Mouse (Mus musculus) liver, postnatal 0 days (tissue): ENCODE measurements around the gene Wdr5b. TPM values are rescaled to one million over a fixed set of nuclear protein-coding genes. Genes with fewer than 3 reads are reported as not detected.

Experiments used
- ATAC-seq: fragments of 200-750 bp; cut with Nextera tagmentation; 2 replicates; pipeline ENCODE4 v1.8.0; 2017; ENCODE audit warnings: mild to moderate bottlenecking, moderate library complexity
- DNase-seq: peaks from one replicate; pipeline ENCODE4 v3.0.0-alpha.2; 2016
- H3K27ac ChIP-seq: fragments of 300-500 bp; sonication (generic); 2 replicates; pipeline ENCODE4 v1.5.1; 2014; ENCODE audit warnings: antibody characterized with exemption, moderate library complexity, mild to moderate bottlenecking, low read depth
- H3K27me3 ChIP-seq: fragments of 300-500 bp; sonication (generic); 2 replicates; pipeline ENCODE4 v1.6.1; 2014; ENCODE audit warnings: low read length, control low read depth, mixed read lengths; ENCODE audit not compliant: insufficient read depth
- H3K36me3 ChIP-seq: fragments of 300-500 bp; sonication (generic); replicated peaks from 2 replicates; pipeline ENCODE4 v1.6.1; 2014; ENCODE audit warnings: mild to moderate bottlenecking, control low read depth, low read length, moderate library complexity, mixed read lengths; ENCODE audit not compliant: insufficient read depth
- H3K4me1 ChIP-seq: fragments of 300-500 bp; sonication (generic); 2 replicates; pipeline ENCODE4 v1.6.1; 2014; ENCODE audit warnings: antibody characterized with exemption, mild to moderate bottlenecking, control low read depth; ENCODE audit not compliant: insufficient read depth
- H3K4me2 ChIP-seq: fragments of 300-500 bp; sonication (generic); 2 replicates; pipeline ENCODE4 v1.6.1; 2014; ENCODE audit warnings: low read depth, mild to moderate bottlenecking, low read length, moderate library complexity, mixed read lengths
- H3K4me3 ChIP-seq: fragments of 300-500 bp; sonication (generic); 2 replicates; pipeline ENCODE4 v1.5.1; 2014; ENCODE audit warnings: low read depth, low read length
- H3K9ac ChIP-seq: fragments of 300-500 bp; sonication (generic); replicated peaks from 2 replicates; pipeline ENCODE4 v1.6.1; 2014; ENCODE audit warnings: mild to moderate bottlenecking, moderate library complexity
- H3K9me3 ChIP-seq: fragments of 300-500 bp; sonication (generic); 2 replicates; pipeline ENCODE4 v1.6.1; 2016; ENCODE audit warnings: mild to moderate bottlenecking, control low read depth, low read length, mixed read lengths
- CTCF ChIP-seq: sonication (generic); IDR thresholded peaks from 2 replicates; pipeline ENCODE4 v1.5.1; 2016; ENCODE audit warnings: antibody characterized with exemption, low read depth
- EP300 ChIP-seq: IDR thresholded peaks from 2 replicates; pipeline ENCODE4 v1.6.1; 2016; ENCODE audit warnings: antibody characterized with exemption, low read depth, mild to moderate bottlenecking
- WGBS: fragments of 180-500 bp; shearing (Covaris S2); extraction: QIAGEN DNeasy Blood & Tissue Kit; methylation state at CpG from one replicate; pipeline ENCODE4 v1.1.7; 2014; ENCODE audit not compliant: insufficient replicate concordance; 5-methylcytosine and 5-hydroxymethylcytosine counted together
- polyA plus RNA-seq: library from polyadenylated mRNA; unstranded; fragments of >200 nt; fragmentation: Nextera tagmentation; extraction: Ambion mirVana; gene quantifications from 2 replicates; pipeline ENCODE4 v1.2.1, GENCODE M21; 2015

Wdr5b gene
- polyA plus RNA-seq, 1 experiment from 2014 or later = 2.2 TPM

- DNase-seq (no peak), ATAC-seq (no peak)
- TF ChIP-seq CTCF = no peak
- no peak for TF ChIP-seq EP300
- WGBS = 85% methylated on average over 3 of the region's 3 CpGs
- no peak overlapping the region for H3K4me2 ChIP-seq
- H3K27ac ChIP-seq = no peak overlapping the region
- H3K9me3 ChIP-seq = no peaks in the 10 kb centered on the region
- no peaks in the 10 kb centered on the region for H3K27me3 ChIP-seq
- no peak overlapping the region for H3K4me3 ChIP-seq
- no peak overlapping the region for H3K9ac ChIP-seq
- H3K4me1 ChIP-seq = 0 out of 2 replicates have a peak, but pooled peaks cover 2% of the 10 kb centered on the region
- no peaks in the 10 kb centered on the region for H3K36me3 ChIP-seq
These were observed 33.8 kb downstream of the Wdr5b start for GRCm38 (mm10) chr16:36074772-36075171.

GRCm38 (mm10) chr16:36079916-36080315 lies 38.9 kb downstream of the Wdr5b start:
- ATAC-seq (no peak), DNase-seq (no peak)
- Histone ChIP-seq H3K9me3 (no peaks in the 10 kb centered on the region), H3K27ac (no peak overlapping the region), H3K27me3 (no peaks in the 10 kb centered on the region), H3K4me2 (no peak overlapping the region), H3K4me3 (no peak overlapping the region), H3K4me1 (no peaks in the 10 kb centered on the region), H3K36me3 (peaks cover 14% of the 10 kb centered on the region), H3K9ac (no peak overlapping the region)
- TF ChIP-seq CTCF = no peak
- no peak for TF ChIP-seq EP300
- WGBS = 87% methylated on average over 3 of the region's 3 CpGs

- Histone ChIP-seq H3K27me3 (no peaks in the 10 kb centered on the region), H3K36me3 (peaks cover 28% of the 10 kb centered on the region), H3K9me3 (no peaks in the 10 kb centered on the region), H3K9ac (no peak overlapping the region), H3K4me1 (peaks cover 17% of the 10 kb centered on the region), H3K4me3 (no peak overlapping the region), H3K27ac (peak overlapping the region; percentile 93), H3K4me2 (no peak overlapping the region)
- TF ChIP-seq CTCF = no peak
- peak; percentile 65; the same call in 1 of the 2 replicates for TF ChIP-seq EP300
- peak; percentile 98 for ATAC-seq
- DNase-seq = peak; percentile 49
- 50% methylated on average over 4 of the region's 4 CpGs for WGBS
These were observed 46.9 kb downstream of the Wdr5b start for GRCm38 (mm10) chr16:36087846-36088245.

- 83% methylated on average over 7 of the region's 7 CpGs for WGBS
- ATAC-seq (no peak), DNase-seq (no peak)
- Histone ChIP-seq H3K9me3 (no peaks in the 10 kb centered on the region), H3K4me2 (no peak overlapping the region), H3K4me1 (peaks cover 17% of the 10 kb centered on the region), H3K9ac (no peak overlapping the region), H3K36me3 (peaks cover 18% of the 10 kb centered on the region; the same call in 1 of the 2 replicates), H3K27ac (0 out of 2 replicates have a peak overlapping the region, but pooled peaks have one; percentile 24), H3K4me3 (no peak overlapping the region), H3K27me3 (no peaks in the 10 kb centered on the region)
- TF ChIP-seq CTCF (no peak), EP300 (no peak)
These were observed 48.1 kb downstream of the Wdr5b start for GRCm38 (mm10) chr16:36089065-36089464.

GRCm38 (mm10) chr16:36089850-36090616 lies 49.0 kb downstream of the Wdr5b start:
- H3K4me2 ChIP-seq = peak overlapping the region; percentile 22; the same call in 1 of the 2 replicates
- H3K4me3 ChIP-seq = no peak overlapping the region
- no peaks in the 10 kb centered on the region for H3K9me3 ChIP-seq
- no peak for DNase-seq
- WGBS = 60% methylated on average over 8 of the region's 8 CpGs
- no peaks in the 10 kb centered on the region for H3K27me3 ChIP-seq
- ATAC-seq = no peak
- TF ChIP-seq EP300 (no peak), CTCF (peak; percentile 47)
- H3K4me1 ChIP-seq = peaks cover 17% of the 10 kb centered on the region
- H3K36me3 ChIP-seq = peaks cover 17% of the 10 kb centered on the region; the same call in 1 of the 2 replicates
- no peak overlapping the region for H3K9ac ChIP-seq
- H3K27ac ChIP-seq = 0 out of 2 replicates have a peak overlapping the region, but pooled peaks have one; percentile 24

GRCm38 (mm10) chr16:36090785-36091509 lies 50.0 kb downstream of the Wdr5b start:
- no peak for ATAC-seq
- 88% methylated on average over 11 of the region's 11 CpGs for WGBS
- Histone ChIP-seq H3K9me3 (no peaks in the 10 kb centered on the region), H3K4me3 (no peak overlapping the region), H3K27me3 (no peaks in the 10 kb centered on the region), H3K9ac (no peak overlapping the region), H3K36me3 (peaks cover 17% of the 10 kb centered on the region; the same call in 1 of the 2 replicates), H3K4me2 (no peak overlapping the region), H3K4me1 (peaks cover 17% of the 10 kb centered on the region), H3K27ac (no peak overlapping the region)
- TF ChIP-seq EP300 (no peak), CTCF (no peak)
- DNase-seq = no peak

Other genes starting within 250 kb of the Wdr5b start
- gene Parp14, start 169.6 kb upstream of the Wdr5b start, polyA plus RNA-seq = 2.1 and 2.3 TPM in 2 replicates
- gene Parp9, start 102.7 kb upstream of the Wdr5b start, polyA plus RNA-seq = 21.8 and 23.4 TPM in 2 replicates
- gene Dtx3l, start 102.0 kb upstream of the Wdr5b start, polyA plus RNA-seq = 15.8 and 16.3 TPM in 2 replicates
- gene Kpna1, start 62.4 kb upstream of the Wdr5b start, polyA plus RNA-seq = 14.8 and 17.6 TPM in 2 replicates
- gene Fam162a, start 30.4 kb downstream of the Wdr5b start, polyA plus RNA-seq = 176 and 193 TPM in 2 replicates
- gene Ccdc58, start 30.5 kb downstream of the Wdr5b start, polyA plus RNA-seq = 54.6 and 58.9 TPM in 2 replicates
- gene Csta1, start 90.1 kb downstream of the Wdr5b start, polyA plus RNA-seq = not detected in 2 replicates
- gene Stfa2l1, start 115.6 kb downstream of the Wdr5b start, polyA plus RNA-seq = 245 and 249 TPM in 2 replicates
- gene Gm5483, start 143.0 kb downstream of the Wdr5b start, polyA plus RNA-seq = 589 and 613 TPM in 2 replicates
- 9.4 and 11.8 TPM in 2 replicates for gene Gm5416, start 169.2 kb downstream of the Wdr5b start, polyA plus RNA-seq
- 103 and 110 TPM in 2 replicates for gene 2010005H15Rik, start 180.3 kb downstream of the Wdr5b start, polyA plus RNA-seq
- 1,279 and 1,387 TPM in 2 replicates for gene Stfa1, start 235.8 kb downstream of the Wdr5b start, polyA plus RNA-seq